Mouse (Mus musculus) myocyte (in vitro differentiated cells): ENCODE results near the gene Clec16a.

Experiments
- CEBPB ChIP-seq: IDR thresholded peaks from 2 replicates; pipeline ENCODE4 v1.6.1; 2011; ENCODE audit warnings: mild to moderate bottlenecking, moderate library complexity; ENCODE audit not compliant: poor library complexity, insufficient read depth, severe bottlenecking
- E2F4 ChIP-seq: IDR thresholded peaks from one replicate; pipeline ENCODE4 v1.6.1; 2011; ENCODE audit warnings: mild to moderate bottlenecking, control low read depth, moderate library complexity; ENCODE audit not compliant: insufficient read depth
- POLR2A ChIP-seq: IDR thresholded peaks from one replicate; pipeline ENCODE4 v1.6.1; 2011; ENCODE audit warnings: low read depth, mild to moderate bottlenecking, control low read depth, moderate library complexity; ENCODE audit not compliant: insufficient read length
- TCF12 ChIP-seq: IDR thresholded peaks from one replicate; pipeline ENCODE4 v1.6.1; 2011; ENCODE audit warnings: mild to moderate bottlenecking, control low read depth; ENCODE audit not compliant: poor library complexity, insufficient read depth, severe bottlenecking
- USF1 ChIP-seq: IDR thresholded peaks from one replicate; pipeline ENCODE4 v1.6.1; 2011; ENCODE audit warnings: low read depth, mild to moderate bottlenecking, control low read depth, moderate library complexity

DNA sequence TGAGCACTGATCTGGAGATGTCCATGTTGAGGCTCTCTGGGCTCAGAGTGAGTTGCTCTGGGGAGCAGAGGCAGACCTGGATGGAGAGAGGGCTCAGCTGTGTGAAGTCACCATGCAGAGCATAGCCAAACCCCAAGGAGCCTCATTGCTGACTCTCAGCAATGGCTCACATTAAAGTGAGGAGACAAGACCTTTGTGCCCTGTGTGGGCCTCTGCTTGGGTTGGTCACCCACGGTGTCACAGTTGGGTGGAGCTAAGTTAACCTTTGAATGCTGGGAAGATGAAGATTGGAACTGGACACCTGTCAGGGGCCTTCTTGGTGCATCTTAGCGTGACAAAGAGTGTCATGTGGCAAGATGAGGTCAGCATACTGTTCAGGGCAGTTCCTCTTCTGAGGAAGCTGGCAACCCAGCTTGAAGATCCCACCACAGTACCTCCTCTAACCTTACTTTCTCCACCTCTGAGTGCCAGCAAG is 49.3 kb upstream of the Clec16a start:
- TF ChIP-seq CEBPB = no peak
- no peak for TF ChIP-seq USF1
- no peak for TF ChIP-seq POLR2A
- no peak for TF ChIP-seq TCF12
- TF ChIP-seq E2F4 = no peak
